Mouse (Mus musculus): ENCODE data around the gene Dennd1b. TPM values are rescaled to one million over a fixed set of nuclear protein-coding genes. Genes with fewer than 3 reads are reported as not detected.

Dennd1b gene
- total and polyA plus RNA-seq, 3 experiments, result 8.0 to 8.9 (median 8.0) TPM

DNA sequence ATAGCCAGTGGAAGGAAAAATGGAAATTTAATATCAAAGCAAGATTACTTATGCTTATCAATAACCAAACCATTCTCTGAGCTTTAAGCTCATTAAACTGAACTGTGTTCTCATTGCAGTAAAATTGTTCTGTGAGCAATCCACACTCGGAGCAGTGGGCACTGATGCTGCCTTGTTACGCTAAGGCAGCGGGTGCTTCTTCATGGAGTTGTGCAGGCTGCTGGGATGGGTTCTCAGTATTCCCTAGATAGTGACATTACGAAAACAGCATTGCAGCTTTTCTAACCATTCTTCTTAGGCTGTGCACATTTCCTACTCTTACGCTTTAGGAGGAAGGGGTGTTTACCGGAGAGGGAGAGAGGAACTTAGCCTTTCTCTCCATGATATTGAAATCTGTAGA is 128.5 kb downstream of the Dennd1b start:
- dilution Hi-C loops (cut with MboI; ENCODE audit: extremely low pct_ligation_motif_present, extremely low pct_unique_long_range_greater_than_20kb, low sequenced_read_pairs) (no loop called here), in situ Hi-C loops (cut with MboI; ENCODE audit: low pct_ligation_motif_present, low pct_unique_long_range_greater_than_20kb, low sequenced_read_pairs) (loop anchor here (25.0 kb wide), 1 partner anchor 254 kb away; the partner anchor contains the start of gene Lhx9)
- H3K9ac ChIP-seq (ENCODE audit: insufficient read depth, low read depth), result no peak overlapping the region
- H3K9me3 ChIP-seq (replicated peaks; ENCODE audit: low read length), result no peaks in the 10 kb centered on the region
- H3K27me3 ChIP-seq (replicated peaks), result no peaks in the 10 kb centered on the region
- no peak overlapping the region for H3K27ac ChIP-seq (ENCODE audit: insufficient read depth, low read depth)
- no peak for DNase-seq (ENCODE audit: extremely low read depth)
- no peaks in the 10 kb centered on the region for H3K79me2 ChIP-seq (replicated peaks; ENCODE audit: control insufficient read depth, extremely low read depth, insufficient read depth, poor library complexity, severe bottlenecking)
- peaks cover 8 to 26% of the 10 kb centered on the region in 2 experiments for H3K36me3 ChIP-seq (replicated peaks in 1 of 2; ENCODE audit: control insufficient read depth in 1 of 2, insufficient read depth in 1 of 2, low read length in 1 of 2)
- no peaks in the 10 kb centered on the region for H3K4me1 ChIP-seq (ENCODE audit: control insufficient read depth in 1 of 2, insufficient read depth in 2 of 2)
- H3K4me3 ChIP-seq (replicated peaks in 1 of 3; ENCODE audit: low read depth in 2 of 3, low read length in 2 of 3, poor library complexity in 1 of 3), result no peak overlapping the region
- H3K4me2 ChIP-seq (ENCODE audit: insufficient read depth, low read depth, poor library complexity, severe bottlenecking), result no peak overlapping the region
- TF ChIP-seq SIN3A (IDR thresholded peaks at IDR 0.05; ENCODE audit: low read length) (no peak), MEF2A (IDR thresholded peaks at IDR 0.05; ENCODE audit: borderline replicate concordance, low read depth, low read length) (no peak)

DNA sequence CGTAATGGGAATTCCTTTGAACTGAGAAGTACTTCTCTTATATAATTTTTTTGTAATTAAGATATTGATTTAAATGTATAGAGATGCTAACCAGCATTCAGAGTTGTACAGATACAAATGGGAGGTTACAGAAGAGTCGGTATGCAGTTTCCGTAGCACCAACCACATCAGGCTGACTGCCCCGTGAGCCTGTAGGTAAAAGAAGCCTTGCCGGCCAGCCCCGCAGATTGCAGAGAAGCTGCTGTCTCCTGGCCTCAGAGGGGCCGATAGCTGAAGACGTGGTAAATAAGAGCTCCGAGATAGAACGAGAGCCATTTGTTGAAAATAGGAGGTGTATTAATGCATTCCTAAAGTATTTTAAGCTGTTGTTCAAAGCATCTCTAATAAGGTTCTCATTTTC is 128.9 kb downstream of the Dennd1b start:
- dilution Hi-C loops (cut with MboI; ENCODE audit: extremely low pct_ligation_motif_present, extremely low pct_unique_long_range_greater_than_20kb, low sequenced_read_pairs) (no loop called here), in situ Hi-C loops (cut with MboI; ENCODE audit: low pct_ligation_motif_present, low pct_unique_long_range_greater_than_20kb, low sequenced_read_pairs) (loop anchor here (25.0 kb wide), 1 partner anchor 255 kb away; the partner anchor contains the start of gene Lhx9)
- H3K36me3 ChIP-seq (replicated peaks in 1 of 2; ENCODE audit: control insufficient read depth in 1 of 2, insufficient read depth in 1 of 2, low read length in 1 of 2), result peaks cover 8 to 26% of the 10 kb centered on the region in 2 experiments
- H3K4me1 ChIP-seq (ENCODE audit: control insufficient read depth in 1 of 2, insufficient read depth in 2 of 2), result no peaks in the 10 kb centered on the region
- no peaks in the 10 kb centered on the region for H3K27me3 ChIP-seq (replicated peaks)
- no peak overlapping the region for H3K9ac ChIP-seq (ENCODE audit: insufficient read depth, low read depth)
- no peak overlapping the region for H3K4me3 ChIP-seq (replicated peaks in 1 of 3; ENCODE audit: low read depth in 2 of 3, low read length in 2 of 3, poor library complexity in 1 of 3)
- no peak overlapping the region for H3K27ac ChIP-seq (ENCODE audit: insufficient read depth, low read depth)
- H3K79me2 ChIP-seq (replicated peaks; ENCODE audit: control insufficient read depth, extremely low read depth, insufficient read depth, poor library complexity, severe bottlenecking), result no peaks in the 10 kb centered on the region
- no peak overlapping the region for H3K4me2 ChIP-seq (ENCODE audit: insufficient read depth, low read depth, poor library complexity, severe bottlenecking)
- no peaks in the 10 kb centered on the region for H3K9me3 ChIP-seq (replicated peaks; ENCODE audit: low read length)
- no peak for TF ChIP-seq MAX (IDR thresholded peaks at IDR 0.05; ENCODE audit: low read length)
- no peak for TF ChIP-seq POLR2A (IDR thresholded peaks at IDR 0.05; ENCODE audit: low read depth, low read length)
- no peak for TF ChIP-seq SMC3 (IDR thresholded peaks at IDR 0.05; ENCODE audit: low read depth, low read length)
- no peak for TF ChIP-seq E2F4 (IDR thresholded peaks at IDR 0.05; ENCODE audit: insufficient replicate concordance, low read depth, low read length)
- TF ChIP-seq USF2 (conservative IDR thresholded peaks at IDR 0.05; ENCODE audit: low read depth, low read length), result no peak
- TF ChIP-seq UBTF (IDR thresholded peaks at IDR 0.05; ENCODE audit: low read depth, low read length), result no peak
- DNase-seq (ENCODE audit: extremely low read depth), result no peak

DNA sequence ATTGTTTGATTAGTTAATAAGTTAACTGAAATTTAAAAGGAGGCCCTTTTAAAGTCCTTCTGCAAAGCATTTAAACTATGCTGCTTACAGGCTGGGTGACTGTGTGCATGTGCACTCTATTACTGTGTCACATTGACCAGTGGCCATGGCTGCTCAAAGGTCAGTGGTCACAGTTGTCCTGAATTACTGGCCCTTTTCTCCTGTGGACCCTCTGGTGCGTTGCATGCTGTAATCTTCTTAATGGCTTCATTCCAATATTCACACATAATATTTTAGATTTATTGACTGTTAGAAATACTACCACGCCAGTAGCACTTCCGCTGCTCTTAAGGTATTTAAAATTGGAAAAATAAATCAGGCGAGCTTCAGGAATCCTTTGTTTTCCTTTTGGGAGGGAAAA is 129.5 kb downstream of the Dennd1b start:
- DNase-seq (ENCODE audit: extremely low read depth), result no peak
- Histone ChIP-seq H3K79me2 (replicated peaks; ENCODE audit: control insufficient read depth, extremely low read depth, insufficient read depth, poor library complexity, severe bottlenecking) (no peaks in the 10 kb centered on the region), H3K27ac (ENCODE audit: insufficient read depth, low read depth) (no peak overlapping the region), H3K4me2 (ENCODE audit: insufficient read depth, low read depth, poor library complexity, severe bottlenecking) (no peak overlapping the region), H3K4me1 (ENCODE audit: control insufficient read depth in 1 of 2, insufficient read depth in 2 of 2) (no peaks in the 10 kb centered on the region), H3K4me3 (replicated peaks in 1 of 3; ENCODE audit: low read depth in 2 of 3, low read length in 2 of 3, poor library complexity in 1 of 3) (no peak overlapping the region), H3K27me3 (replicated peaks) (no peaks in the 10 kb centered on the region), H3K9ac (ENCODE audit: insufficient read depth, low read depth) (no peak overlapping the region), H3K9me3 (replicated peaks; ENCODE audit: low read length) (no peaks in the 10 kb centered on the region), H3K36me3 (replicated peaks in 1 of 2; ENCODE audit: control insufficient read depth in 1 of 2, insufficient read depth in 1 of 2, low read length in 1 of 2) (peaks cover 8 to 26% of the 10 kb centered on the region in 2 experiments)
- TF ChIP-seq MAX (IDR thresholded peaks at IDR 0.05; ENCODE audit: low read length) (no peak), RCOR1 (conservative IDR thresholded peaks at IDR 0.05; ENCODE audit: low read depth, low read length) (no peak), TBP (conservative IDR thresholded peaks at IDR 0.05; ENCODE audit: low read depth, low read length) (no peak), MAFK (IDR thresholded peaks at IDR 0.05; ENCODE audit: insufficient replicate concordance, low read length) (no peak), ZMIZ1 (IDR thresholded peaks at IDR 0.05; ENCODE audit: low read depth, low read length) (no peak), TCF12 (IDR thresholded peaks at IDR 0.05; ENCODE audit: low read depth, low read length) (no peak), JUN (IDR thresholded peaks at IDR 0.05; ENCODE audit: insufficient read depth, low read depth, low read length) (no peak), ETS1 (conservative IDR thresholded peaks at IDR 0.05; ENCODE audit: low read depth, low read length) (no peak), USF1 (IDR thresholded peaks at IDR 0.05; ENCODE audit: low read depth, low read length) (no peak)
- in situ Hi-C loops (cut with MboI; ENCODE audit: low pct_ligation_motif_present, low pct_unique_long_range_greater_than_20kb, low sequenced_read_pairs), result loop anchor here (25.0 kb wide), 1 partner anchor 255 kb away; the partner anchor contains the start of gene Lhx9
- dilution Hi-C loops (cut with MboI; ENCODE audit: extremely low pct_ligation_motif_present, extremely low pct_unique_long_range_greater_than_20kb, low sequenced_read_pairs), result no loop called here
